Mouse (Mus musculus): Measurements from ENCODE around the gene Adarb1. TPM values are rescaled to one million over a fixed set of nuclear protein-coding genes. Genes with fewer than 3 reads are reported as not detected.

The Adarb1 gene
- polyA plus RNA-seq, 1 experiment from 2014 or later = 4.4 TPM

GRCm38 (mm10) chr10:77342842-77343241, 75.2 kb downstream of the Adarb1 start:
- 0 out of 2 replicates have a peak, but pooled peaks cover 3% of the 10 kb centered on the region for H3K4me1 ChIP-seq
- no peaks in the 10 kb centered on the region for H3K36me3 ChIP-seq
- peaks cover 5% of the 10 kb centered on the region; the same call in 1 of the 2 replicates for H3K27me3 ChIP-seq
- ATAC-seq (ENCODE audit: insufficient number of reproducible peaks, insufficient read depth, low FRiP score, low TSS enrichment, low read depth) = no peak
- no peak overlapping the region for H3K4me3 ChIP-seq
- H3K9me3 ChIP-seq = no peaks in the 10 kb centered on the region
- H3K27ac ChIP-seq = no peak overlapping the region
- H3K4me2 ChIP-seq = no peak overlapping the region
- 87% methylated on average over 3 of the region's 3 CpGs for WGBS
- H3K9ac ChIP-seq = no peak overlapping the region

DNA sequence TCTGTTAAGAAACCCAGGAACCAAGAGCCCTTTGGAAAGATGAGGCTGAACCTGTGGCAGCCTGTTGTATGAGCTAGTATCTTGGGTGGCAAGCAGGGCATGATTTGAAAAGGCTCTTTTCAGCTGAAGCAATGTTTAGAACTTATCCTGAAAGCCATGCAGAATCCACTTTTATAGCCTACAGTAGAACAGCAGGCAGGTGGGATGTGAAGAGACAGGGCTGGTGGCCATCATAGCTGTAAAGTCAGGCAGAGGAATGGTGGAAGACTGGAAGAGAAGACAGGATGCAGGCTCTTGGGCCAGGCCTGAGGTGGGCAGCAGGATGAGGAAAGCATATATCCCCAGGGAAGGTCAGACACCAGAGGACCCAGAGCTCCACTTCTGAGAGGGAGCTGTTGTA, 76.4 kb downstream of the Adarb1 start:
- H3K27me3 ChIP-seq = peaks cover 5% of the 10 kb centered on the region; the same call in 1 of the 2 replicates
- no peaks in the 10 kb centered on the region for H3K9me3 ChIP-seq
- 0 out of 2 replicates have a peak, but pooled peaks cover 3% of the 10 kb centered on the region for H3K4me1 ChIP-seq
- no peak overlapping the region for H3K27ac ChIP-seq
- no peak overlapping the region for H3K4me2 ChIP-seq
- no peak for ATAC-seq (ENCODE audit: insufficient number of reproducible peaks, insufficient read depth, low FRiP score, low TSS enrichment, low read depth)
- no peak overlapping the region for H3K4me3 ChIP-seq
- H3K9ac ChIP-seq = no peak overlapping the region
- H3K36me3 ChIP-seq = no peaks in the 10 kb centered on the region

- 74% methylated on average over 4 of the region's 4 CpGs for WGBS
- Histone ChIP-seq H3K9ac (no peak overlapping the region), H3K4me3 (no peak overlapping the region)
These were observed 77.0 kb downstream of the Adarb1 start for GRCm38 (mm10) chr10:77341059-77341458.

GRCm38 (mm10) chr10:77339871-77340341, 78.2 kb downstream of the Adarb1 start:
- Histone ChIP-seq H3K9me3 (no peaks in the 10 kb centered on the region), H3K4me2 (peak overlapping the region; percentile 72), H3K27me3 (peaks cover 5% of the 10 kb centered on the region; the same call in 1 of the 2 replicates), H3K9ac (peak overlapping the region; percentile 62), H3K27ac (no peak overlapping the region), H3K36me3 (no peaks in the 10 kb centered on the region), H3K4me1 (0 out of 2 replicates have a peak, but pooled peaks cover 3% of the 10 kb centered on the region), H3K4me3 (peak overlapping the region; percentile 41)
- ATAC-seq (ENCODE audit: insufficient number of reproducible peaks, insufficient read depth, low FRiP score, low TSS enrichment, low read depth) = no peak
- 18% methylated on average over 18 of the region's 18 CpGs for WGBS

More at GRCm38 (mm10) chr10:77341059-77341458, 77.0 kb downstream of the Adarb1 start:
- H3K9me3 ChIP-seq = no peaks in the 10 kb centered on the region
- H3K36me3 ChIP-seq = no peaks in the 10 kb centered on the region
- peaks cover 5% of the 10 kb centered on the region; the same call in 1 of the 2 replicates for H3K27me3 ChIP-seq
- no peak overlapping the region for H3K4me2 ChIP-seq
- no peak overlapping the region for H3K27ac ChIP-seq
- 0 out of 2 replicates have a peak, but pooled peaks cover 3% of the 10 kb centered on the region for H3K4me1 ChIP-seq
- no peak for ATAC-seq (ENCODE audit: insufficient number of reproducible peaks, insufficient read depth, low FRiP score, low TSS enrichment, low read depth)

DNA sequence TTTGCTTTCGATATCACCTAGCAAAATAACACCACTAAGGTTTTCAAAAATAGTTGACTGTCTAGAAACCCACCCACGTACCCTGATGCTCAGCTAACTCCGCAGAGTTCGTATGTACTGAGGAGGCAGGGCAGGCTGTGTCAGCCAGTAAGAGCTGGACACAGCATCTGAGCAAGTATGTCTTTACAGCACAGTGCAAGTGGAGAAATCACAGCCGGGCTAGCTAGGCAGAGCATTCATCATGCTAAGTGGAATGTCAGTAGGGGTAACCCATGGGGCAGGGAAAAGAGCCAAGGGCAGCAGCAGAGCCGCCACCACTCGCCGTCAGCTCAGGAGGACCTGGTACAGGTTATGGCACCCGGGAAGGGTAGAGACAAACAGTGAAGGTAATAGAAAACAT, 84.6 kb downstream of the Adarb1 start:
- no peak overlapping the region for H3K4me2 ChIP-seq
- H3K4me1 ChIP-seq = 0 out of 2 replicates have a peak, but pooled peaks cover 4% of the 10 kb centered on the region
- H3K36me3 ChIP-seq = no peaks in the 10 kb centered on the region
- no peak for ATAC-seq (ENCODE audit: insufficient number of reproducible peaks, insufficient read depth, low FRiP score, low TSS enrichment, low read depth)
- H3K27me3 ChIP-seq = no peaks in the 10 kb centered on the region
- 77% methylated on average over 9 of the region's 9 CpGs for WGBS
- H3K9me3 ChIP-seq = no peaks in the 10 kb centered on the region
- no peak overlapping the region for H3K4me3 ChIP-seq
- no peak overlapping the region for H3K9ac ChIP-seq
- H3K27ac ChIP-seq = no peak overlapping the region

- Histone ChIP-seq H3K27ac (no peak overlapping the region), H3K9me3 (no peaks in the 10 kb centered on the region), H3K9ac (no peak overlapping the region), H3K27me3 (no peaks in the 10 kb centered on the region), H3K4me3 (no peak overlapping the region), H3K4me1 (0 out of 2 replicates have a peak, but pooled peaks cover 10% of the 10 kb centered on the region), H3K36me3 (no peaks in the 10 kb centered on the region), H3K4me2 (no peak overlapping the region)
- WGBS = 63% methylated on average over 11 of the region's 11 CpGs
- ATAC-seq (ENCODE audit: insufficient number of reproducible peaks, insufficient read depth, low FRiP score, low TSS enrichment, low read depth) = no peak
These were observed 88.5 kb downstream of the Adarb1 start for GRCm38 (mm10) chr10:77329446-77330094.

DNA sequence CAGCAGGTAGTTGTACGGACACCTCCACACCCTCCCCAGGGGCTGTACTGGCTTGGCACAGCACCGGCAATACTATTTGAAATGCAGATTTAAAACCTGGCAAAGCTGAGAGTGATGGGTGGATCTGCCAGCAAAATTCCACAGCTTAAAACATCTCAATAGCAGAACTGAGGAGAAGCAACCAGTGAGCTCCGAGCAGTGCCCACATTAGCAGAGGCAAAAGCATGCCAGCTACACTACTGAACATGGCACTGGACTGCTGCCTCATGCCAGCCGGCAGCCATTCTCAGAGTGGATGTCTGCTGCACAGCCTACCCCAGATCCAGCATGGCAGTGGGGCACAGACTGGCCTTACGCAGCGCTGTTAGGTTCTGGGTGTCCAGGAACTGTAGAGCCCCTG, 93.4 kb downstream of the Adarb1 start:
- Histone ChIP-seq H3K9ac (no peak overlapping the region), H3K9me3 (no peaks in the 10 kb centered on the region), H3K4me3 (no peak overlapping the region), H3K4me2 (no peak overlapping the region), H3K27me3 (no peaks in the 10 kb centered on the region), H3K36me3 (no peaks in the 10 kb centered on the region), H3K27ac (no peak overlapping the region), H3K4me1 (0 out of 2 replicates have a peak, but pooled peaks cover 10% of the 10 kb centered on the region)
- ATAC-seq (ENCODE audit: insufficient number of reproducible peaks, insufficient read depth, low FRiP score, low TSS enrichment, low read depth) = no peak
- WGBS = 79% methylated on average over 6 of the region's 6 CpGs

GRCm38 (mm10) chr10:77321611-77322010, 96.5 kb downstream of the Adarb1 start:
- Histone ChIP-seq H3K27ac (no peak overlapping the region), H3K4me2 (no peak overlapping the region), H3K9ac (no peak overlapping the region), H3K36me3 (no peaks in the 10 kb centered on the region), H3K27me3 (no peaks in the 10 kb centered on the region), H3K9me3 (no peaks in the 10 kb centered on the region), H3K4me1 (0 out of 2 replicates have a peak, but pooled peaks cover 10% of the 10 kb centered on the region), H3K4me3 (no peak overlapping the region)
- ATAC-seq (ENCODE audit: insufficient number of reproducible peaks, insufficient read depth, low FRiP score, low TSS enrichment, low read depth) = no peak
- WGBS = 87% methylated on average over 8 of the region's 8 CpGs

GRCm38 (mm10) chr10:77321001-77321400, 97.1 kb downstream of the Adarb1 start:
- H3K36me3 ChIP-seq = no peaks in the 10 kb centered on the region
- H3K4me2 ChIP-seq = no peak overlapping the region
- H3K4me3 ChIP-seq = no peak overlapping the region
- 0 out of 2 replicates have a peak, but pooled peaks cover 10% of the 10 kb centered on the region for H3K4me1 ChIP-seq
- H3K27ac ChIP-seq = no peak overlapping the region
- no peaks in the 10 kb centered on the region for H3K27me3 ChIP-seq
- no peaks in the 10 kb centered on the region for H3K9me3 ChIP-seq
- ATAC-seq (ENCODE audit: insufficient number of reproducible peaks, insufficient read depth, low FRiP score, low TSS enrichment, low read depth) = no peak
- WGBS = 100% methylated on average over 1 of the region's 1 CpGs
- no peak overlapping the region for H3K9ac ChIP-seq

DNA sequence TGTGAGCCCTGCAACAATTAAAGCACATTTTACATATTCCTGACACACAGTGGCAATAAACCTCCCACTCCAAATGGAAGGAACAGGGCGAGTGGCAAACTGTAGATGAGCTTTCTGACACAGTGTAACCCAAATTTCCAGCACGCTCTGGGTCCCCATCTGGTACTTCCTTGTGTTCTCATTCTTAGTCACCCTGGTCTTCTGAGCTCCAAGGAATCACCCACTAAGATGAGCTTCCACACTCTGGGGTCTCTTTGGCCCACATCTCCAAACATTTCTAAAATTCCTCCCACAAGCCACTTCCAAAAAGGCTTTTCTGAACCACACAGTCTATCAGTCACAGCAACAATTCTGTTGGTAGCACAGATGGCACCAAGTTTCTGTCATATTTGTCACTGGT, 102.4 kb downstream of the Adarb1 start:
- Histone ChIP-seq H3K9me3 (no peaks in the 10 kb centered on the region), H3K4me1 (no peaks in the 10 kb centered on the region), H3K9ac (no peak overlapping the region), H3K27ac (no peak overlapping the region), H3K36me3 (no peaks in the 10 kb centered on the region), H3K27me3 (no peaks in the 10 kb centered on the region), H3K4me2 (no peak overlapping the region), H3K4me3 (no peak overlapping the region)
- WGBS = 88% methylated on average over 2 of the region's 2 CpGs
- no peak for ATAC-seq (ENCODE audit: insufficient number of reproducible peaks, insufficient read depth, low FRiP score, low TSS enrichment, low read depth)

DNA sequence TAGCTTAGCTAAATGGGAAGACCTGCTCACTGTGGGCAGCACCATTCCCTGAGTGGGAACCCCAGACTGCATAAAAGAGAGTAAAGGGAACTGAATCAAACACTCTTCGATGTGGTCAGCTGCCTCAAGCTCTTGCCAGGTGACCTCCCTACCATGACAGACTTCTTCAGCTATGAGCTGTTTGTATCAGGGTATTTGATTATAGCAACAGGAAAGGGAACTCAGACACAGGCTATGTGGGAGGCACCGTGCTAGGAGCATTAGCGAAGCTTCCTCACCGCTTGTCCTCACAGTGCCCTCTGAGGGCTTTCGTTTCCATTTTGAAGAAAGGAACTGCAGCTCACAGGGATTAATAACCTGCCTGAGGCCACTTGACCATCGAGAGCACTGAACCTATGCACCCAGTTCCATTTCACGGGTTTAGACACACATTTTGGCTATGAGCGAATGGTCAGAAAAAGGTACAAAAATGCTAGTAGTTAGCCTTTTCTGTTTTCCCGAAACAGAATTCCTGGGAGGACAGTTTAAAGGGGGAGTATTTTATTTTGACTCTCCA, 103.3 kb downstream of the Adarb1 start:
- no peak for ATAC-seq (ENCODE audit: insufficient number of reproducible peaks, insufficient read depth, low FRiP score, low TSS enrichment, low read depth)
- no peaks in the 10 kb centered on the region for H3K36me3 ChIP-seq
- H3K9me3 ChIP-seq = no peaks in the 10 kb centered on the region
- no peaks in the 10 kb centered on the region for H3K4me1 ChIP-seq
- H3K4me2 ChIP-seq = no peak overlapping the region
- WGBS = 75% methylated on average over 9 of the region's 9 CpGs
- no peak overlapping the region for H3K4me3 ChIP-seq
- no peak overlapping the region for H3K9ac ChIP-seq
- no peak overlapping the region for H3K27ac ChIP-seq
- H3K27me3 ChIP-seq = no peaks in the 10 kb centered on the region

DNA sequence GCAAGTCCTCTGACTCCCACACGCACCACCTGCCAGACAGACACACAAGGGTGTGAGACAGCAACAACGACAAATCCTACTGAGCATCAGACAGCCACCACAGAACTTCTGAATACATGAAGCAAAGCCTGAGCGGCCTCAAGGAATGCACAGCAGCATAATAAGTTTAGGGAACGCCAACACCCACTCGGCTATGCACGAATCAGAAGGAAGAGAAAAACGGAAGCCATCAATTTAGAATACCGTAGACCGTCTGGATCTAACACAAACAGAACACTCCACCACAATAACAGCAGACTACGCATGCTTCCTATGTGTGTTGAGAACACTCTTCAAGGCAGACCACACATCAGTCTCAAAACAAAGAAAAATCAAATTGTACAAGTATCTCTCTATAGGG, 109.1 kb downstream of the Adarb1 start:
- H3K4me3 ChIP-seq = no peak overlapping the region
- no peak overlapping the region for H3K27ac ChIP-seq
- no peaks in the 10 kb centered on the region for H3K36me3 ChIP-seq
- no peak overlapping the region for H3K9ac ChIP-seq
- no peaks in the 10 kb centered on the region for H3K27me3 ChIP-seq
- H3K9me3 ChIP-seq = no peaks in the 10 kb centered on the region
- WGBS = 74% methylated on average over 10 of the region's 10 CpGs
- 0 out of 2 replicates have a peak, but pooled peaks cover 3% of the 10 kb centered on the region for H3K4me1 ChIP-seq
- ATAC-seq (ENCODE audit: insufficient number of reproducible peaks, insufficient read depth, low FRiP score, low TSS enrichment, low read depth) = no peak
- no peak overlapping the region for H3K4me2 ChIP-seq
